Mouse (Mus musculus) lung, adult 2 months (tissue): Measurements from ENCODE around the gene Il20.

Source experiments
- CTCF ChIP-seq: fragments of 200-500 bp; IDR thresholded peaks from 2 replicates; pipeline ENCODE4 v1.5.1; 2011; ENCODE audit warnings: mild to moderate bottlenecking, low read length, control low read depth; ENCODE audit not compliant: insufficient read depth
- POLR2A ChIP-seq: fragments of 200-500 bp; IDR thresholded peaks from 2 replicates; pipeline ENCODE4 v1.6.1; 2011; ENCODE audit warnings: low read depth, mild to moderate bottlenecking, control low read depth, low read length, borderline replicate concordance; ENCODE audit errors: extremely low read depth

- TF ChIP-seq CTCF (no peak), POLR2A (no peak)
Observed at GRCm38 (mm10) chr1:130894468-130894867, 16.8 kb downstream of the Il20 start.
